Mouse (Mus musculus): ENCODE results near the gene Adamts1.
A peak's percentile ranks its signal among the peaks of the same experiment; 100 is the strongest.

Gene Adamts1

GRCm38 (mm10) chr16:85765167-85765566, 37.7 kb downstream of the Adamts1 start:
- no peak for DNase-seq

GRCm38 (mm10) chr16:85762052-85762665, 40.8 kb downstream of the Adamts1 start:
- no peak for DNase-seq

- no peak for DNase-seq
Measured at GRCm38 (mm10) chr16:85760961-85761580, 41.8 kb downstream of the Adamts1 start.

GRCm38 (mm10) chr16:85756101-85756819, 46.7 kb downstream of the Adamts1 start:
- DNase-seq: peak; percentile 54

- no peak for DNase-seq
Measured at GRCm38 (mm10) chr16:85749335-85749734, 53.6 kb downstream of the Adamts1 start.

GRCm38 (mm10) chr16:85747589-85748360, 55.1 kb downstream of the Adamts1 start:
- no peak for DNase-seq

- no peak for DNase-seq
Measured at GRCm38 (mm10) chr16:85746386-85746785, 56.5 kb downstream of the Adamts1 start.
